Mouse (Mus musculus) cerebral cortex, adult 2 months (tissue): ENCODE measurements around the gene Mrpl19.

ENCODE experiments used
- WGBS: fragments of 180-500 bp; shearing (Covaris S2); methylation state at CpG from one replicate; pipeline ENCODE4 v1.1.7; 2018; 5-methylcytosine and 5-hydroxymethylcytosine counted together

The Mrpl19 gene

GRCm38 (mm10) chr6:81965296-81966067 lies at the start of gene Mrpl19:
Mrpl19 (minus strand) TSS chr6:81965958.
- under 1% methylated on average over 44 of the region's 44 CpGs for WGBS

GRCm38 (mm10) chr6:82012392-82012791 lies 46.6 kb upstream of the Mrpl19 start:
- 75% methylated on average over 1 of the region's 1 CpGs for whole genome bisulfite sequencing

GRCm38 (mm10) chr6:81990049-81990810 lies 24.5 kb upstream of the Mrpl19 start:
- WGBS: 45% methylated on average over 20 of the region's 20 CpGs

- WGBS: 94% methylated on average over 5 of the region's 5 CpGs
Observed at GRCm38 (mm10) chr6:81988341-81988740, 22.6 kb upstream of the Mrpl19 start.

GRCm38 (mm10) chr6:81987580-81987979 lies 21.8 kb upstream of the Mrpl19 start:
- WGBS: 79% methylated on average over 3 of the region's 3 CpGs

GRCm38 (mm10) chr6:81987010-81987409 lies 21.3 kb upstream of the Mrpl19 start:
- 7% methylated on average over 9 of the region's 9 CpGs for WGBS

GRCm38 (mm10) chr6:81986599-81986998 lies 20.8 kb upstream of the Mrpl19 start:
- 42% methylated on average over 5 of the region's 5 CpGs for WGBS

GRCm38 (mm10) chr6:81986171-81986570 lies 20.4 kb upstream of the Mrpl19 start:
- WGBS: 94% methylated on average over 8 of the region's 8 CpGs

- 93% methylated on average over 4 of the region's 4 CpGs for WGBS
Observed at GRCm38 (mm10) chr6:81979286-81979685, 13.5 kb upstream of the Mrpl19 start.

GRCm38 (mm10) chr6:81975971-81976621 lies 10.3 kb upstream of the Mrpl19 start:
- 22% methylated on average over 7 of the region's 7 CpGs for WGBS

- WGBS: 93% methylated on average over 8 of the region's 8 CpGs
Observed at GRCm38 (mm10) chr6:81972595-81972994, 6.8 kb upstream of the Mrpl19 start.

- 71% methylated on average over 7 of the region's 7 CpGs for WGBS
Observed at GRCm38 (mm10) chr6:81971196-81971595, 5.4 kb upstream of the Mrpl19 start.

GRCm38 (mm10) chr6:81966068-81966544 lies 348 bp upstream of the Mrpl19 start:
- 39% methylated on average over 2 of the region's 2 CpGs for WGBS

GRCm38 (mm10) chr6:81960284-81960683 lies 5.5 kb downstream of the Mrpl19 start:
- WGBS: 68% methylated on average over 1 of the region's 1 CpGs

- 88% methylated on average over 8 of the region's 8 CpGs for WGBS
Observed at GRCm38 (mm10) chr6:81959866-81960265, 5.9 kb downstream of the Mrpl19 start.

- WGBS: 77% methylated on average over 11 of the region's 11 CpGs
Observed at GRCm38 (mm10) chr6:81957992-81958391, 7.8 kb downstream of the Mrpl19 start.

- 91% methylated on average over 4 of the region's 4 CpGs for WGBS
Observed at GRCm38 (mm10) chr6:81956399-81956798, 9.4 kb downstream of the Mrpl19 start.

GRCm38 (mm10) chr6:81955133-81955532 lies 10.6 kb downstream of the Mrpl19 start:
- WGBS: 81% methylated on average over 5 of the region's 5 CpGs

- WGBS: 79% methylated on average over 6 of the region's 6 CpGs
Observed at GRCm38 (mm10) chr6:81946906-81947305, 18.9 kb downstream of the Mrpl19 start.

GRCm38 (mm10) chr6:81944432-81944831 lies 21.3 kb downstream of the Mrpl19 start:
- 97% methylated on average over 3 of the region's 3 CpGs for WGBS

GRCm38 (mm10) chr6:81943281-81943680 lies 22.5 kb downstream of the Mrpl19 start:
- WGBS: 86% methylated on average over 2 of the region's 2 CpGs

- 97% methylated on average over 5 of the region's 5 CpGs for WGBS
Observed at GRCm38 (mm10) chr6:81941718-81942117, 24.0 kb downstream of the Mrpl19 start.
